Mouse (Mus musculus) limb, embryonic 14.5 days (tissue): ENCODE data around the gene Shisa9. TPM values are rescaled to one million over a fixed set of nuclear protein-coding genes. Genes with fewer than 3 reads are reported as not detected.

Source experiments
- ATAC-seq: fragments of 200-750 bp; cut with Nextera tagmentation; 2 replicates; pipeline ENCODE4 v1.8.0; 2017; ENCODE audit warnings: low read depth, moderate number of reproducible peaks, moderate TSS enrichment; ENCODE audit not compliant: low FRiP score
- DNase-seq: peaks from one replicate; pipeline ENCODE4 v3.0.0-alpha.2; 2015; ENCODE audit warnings: low spot score
- H3K27ac ChIP-seq: fragments of 300-500 bp; sonication (generic); replicated peaks from 2 replicates; pipeline ENCODE4 v1.5.1; 2014; ENCODE audit warnings: low read depth, mild to moderate bottlenecking, low read length, moderate library complexity, mixed read lengths
- H3K27me3 ChIP-seq: fragments of 300-500 bp; sonication (generic); 2 replicates; pipeline ENCODE4 v1.6.1; 2014; ENCODE audit warnings: low read length, mixed read lengths; ENCODE audit not compliant: control insufficient read depth, insufficient read depth
- H3K36me3 ChIP-seq: fragments of 300-500 bp; sonication (generic); 2 replicates; pipeline ENCODE4 v1.6.1; 2014; ENCODE audit warnings: mild to moderate bottlenecking, low read length, moderate library complexity, mixed read lengths; ENCODE audit not compliant: control insufficient read depth, insufficient read depth
- H3K4me1 ChIP-seq: fragments of 300-500 bp; sonication (generic); 2 replicates; pipeline ENCODE4 v1.6.1; 2014; ENCODE audit warnings: antibody characterized with exemption, low read length, mixed read lengths; ENCODE audit not compliant: control insufficient read depth, insufficient read depth
- H3K4me2 ChIP-seq: fragments of 300-500 bp; sonication (generic); replicated peaks from 2 replicates; pipeline ENCODE4 v1.6.1; 2014; ENCODE audit warnings: low read depth, mild to moderate bottlenecking, low read length, moderate library complexity; ENCODE audit not compliant: severe bottlenecking
- H3K4me3 ChIP-seq: fragments of 300-500 bp; sonication (generic); replicated peaks from 2 replicates; pipeline ENCODE4 v1.5.1; 2014; ENCODE audit warnings: low read length
- H3K9ac ChIP-seq: fragments of 300-500 bp; sonication (generic); 2 replicates; pipeline ENCODE4 v1.6.1; 2014; ENCODE audit warnings: mild to moderate bottlenecking, low read depth, low read length, moderate library complexity; ENCODE audit not compliant: severe bottlenecking
- H3K9me3 ChIP-seq: fragments of 300-500 bp; sonication (generic); 2 replicates; pipeline ENCODE4 v1.6.1; 2016; ENCODE audit warnings: low read length; ENCODE audit not compliant: control insufficient read depth
- POLR2A ChIP-seq: fragments of 200-500 bp; IDR thresholded peaks from 2 replicates; pipeline ENCODE4 v1.8.0; 2012; ENCODE audit warnings: inconsistent platforms, mild to moderate bottlenecking, moderate library complexity, borderline replicate concordance; ENCODE audit not compliant: insufficient read depth, insufficient read length; ENCODE audit errors: extremely low read depth
- WGBS: fragments of 180-500 bp; shearing (Covaris S2); extraction: QIAGEN DNeasy Blood & Tissue Kit; methylation state at CpG from one replicate; pipeline ENCODE4 v1.1.7; 2014; 5-methylcytosine and 5-hydroxymethylcytosine counted together
- polyA plus RNA-seq, 2 experiments: library from polyadenylated mRNA; depleted of rRNA in 1 of 2; stranded (reverse) in 1 of 2; unstranded in 1 of 2; fragments of >200 nt; fragmentation: Nextera tagmentation in 1 of 2; extraction: Ambion mirVana in 1 of 2; gene quantifications; 2 replicates each; pipeline versions ENCODE4 v1.2.1 to v1.2.3; 2012 to 2014

Gene Shisa9
- polyA plus RNA-seq, 2 experiments, result 1.8 to 2.4 TPM

DNA sequence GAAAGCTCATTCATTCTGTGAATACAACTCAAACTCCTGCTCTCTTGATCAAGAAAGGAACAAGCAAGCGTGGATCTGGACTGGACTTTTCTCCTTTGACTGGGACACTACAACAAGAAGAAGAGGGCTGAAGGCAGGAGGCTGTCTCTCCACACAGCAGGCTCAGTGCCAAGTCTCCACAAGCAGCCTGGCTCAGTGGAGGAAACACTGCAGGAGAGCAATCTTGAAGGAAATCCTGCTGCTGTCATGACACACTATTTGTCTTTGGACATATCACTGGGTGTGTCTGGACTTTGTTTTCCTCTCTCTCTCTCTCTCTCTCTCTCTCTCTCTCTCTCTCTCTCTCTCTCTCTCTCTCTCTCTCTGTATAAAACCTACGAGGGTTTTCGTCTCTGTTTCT is 249.4 kb downstream of the Shisa9 start:
- H3K4me3 ChIP-seq, result no peak overlapping the region
- H3K27ac ChIP-seq, result no peak overlapping the region
- DNase-seq, result no peak
- TF ChIP-seq POLR2A, result no peak
- WGBS, result 56% methylated on average over 3 of the region's 3 CpGs
- H3K4me2 ChIP-seq, result no peak overlapping the region
- H3K4me1 ChIP-seq, result no peaks in the 10 kb centered on the region
- no peak overlapping the region for H3K9ac ChIP-seq
- H3K36me3 ChIP-seq, result no peaks in the 10 kb centered on the region
- H3K9me3 ChIP-seq, result no peaks in the 10 kb centered on the region
- no peaks in the 10 kb centered on the region for H3K27me3 ChIP-seq
- ATAC-seq, result no peak

DNA sequence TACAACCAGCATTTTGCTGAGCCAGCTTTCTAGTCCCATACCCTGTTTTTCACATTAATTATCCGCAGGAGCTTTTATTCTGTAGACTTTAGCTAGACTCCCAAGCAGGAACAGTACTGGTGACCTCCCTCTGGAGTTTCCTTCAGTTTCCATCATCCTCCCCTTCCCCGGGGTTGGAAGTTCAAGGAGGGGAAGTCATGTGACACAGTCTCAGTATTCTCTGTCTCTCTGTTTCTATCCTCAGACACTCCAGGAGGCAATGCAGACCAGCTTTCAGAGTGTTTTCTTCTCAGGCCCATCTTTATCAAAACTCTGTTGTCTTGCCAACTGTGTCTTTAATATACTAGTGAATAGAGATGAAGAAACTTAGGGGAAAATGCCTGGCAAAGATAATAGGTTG is 250.4 kb downstream of the Shisa9 start:
- no peaks in the 10 kb centered on the region for H3K36me3 ChIP-seq
- DNase-seq (no peak), ATAC-seq (no peak)
- H3K27me3 ChIP-seq, result no peaks in the 10 kb centered on the region
- no peaks in the 10 kb centered on the region for H3K9me3 ChIP-seq
- H3K4me1 ChIP-seq, result no peaks in the 10 kb centered on the region
- H3K4me2 ChIP-seq, result no peak overlapping the region
- TF ChIP-seq POLR2A, result no peak
- H3K27ac ChIP-seq, result no peak overlapping the region
- no peak overlapping the region for H3K9ac ChIP-seq
- WGBS, result 66% methylated on average over 2 of the region's 2 CpGs
- no peak overlapping the region for H3K4me3 ChIP-seq

DNA sequence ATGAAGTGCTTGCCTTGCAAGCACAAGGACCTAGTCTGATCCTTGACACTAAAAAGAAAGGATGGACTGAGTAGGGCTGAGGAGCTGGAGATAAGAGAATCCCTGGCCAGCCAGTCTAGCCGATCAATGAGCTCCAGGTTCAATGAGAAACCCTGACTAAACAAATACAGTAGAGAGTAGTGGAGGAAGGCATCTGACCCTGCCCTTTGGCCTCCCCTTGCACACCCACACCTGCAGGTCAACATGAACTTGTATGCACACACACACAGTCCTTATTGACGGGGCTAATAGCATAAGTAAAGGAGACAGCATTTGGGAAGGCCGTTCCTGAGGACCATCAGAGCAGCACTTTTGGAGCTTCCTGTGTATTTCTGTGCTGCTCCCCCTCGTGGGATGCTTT is 254.7 kb downstream of the Shisa9 start:
- H3K27ac ChIP-seq, result no peak overlapping the region
- 84% methylated on average over 4 of the region's 4 CpGs for WGBS

DNA sequence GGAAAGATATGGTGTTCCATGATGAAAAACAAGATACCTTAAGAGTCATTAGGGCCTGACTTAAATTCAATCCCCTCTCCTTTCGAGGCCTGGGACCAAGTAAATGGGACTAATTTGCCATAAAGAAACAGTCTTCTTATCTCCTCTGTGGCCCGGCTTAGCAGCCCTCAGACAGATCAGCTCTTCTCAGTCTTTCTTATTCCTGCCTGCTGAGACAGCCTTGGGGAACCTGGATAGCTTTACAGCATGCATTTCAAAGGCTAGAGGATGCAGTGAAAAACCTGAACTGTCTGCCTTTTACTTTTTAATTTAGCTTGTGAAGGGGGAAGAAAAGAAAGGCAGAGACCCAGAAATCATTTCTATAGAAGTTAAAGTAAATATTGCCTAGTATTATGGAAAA is 275.4 kb downstream of the Shisa9 start:
- ATAC-seq (no peak), DNase-seq (no peak)
- Histone ChIP-seq H3K9ac (no peak overlapping the region), H3K27ac (no peak overlapping the region), H3K4me2 (no peak overlapping the region), H3K4me3 (no peak overlapping the region), H3K36me3 (no peaks in the 10 kb centered on the region), H3K4me1 (no peaks in the 10 kb centered on the region), H3K27me3 (no peaks in the 10 kb centered on the region), H3K9me3 (no peaks in the 10 kb centered on the region)
- TF ChIP-seq POLR2A, result no peak
- 13% methylated on average over 2 of the region's 2 CpGs for WGBS

More for the DNA sequence above, 254.7 kb downstream of the Shisa9 start:
- no peak overlapping the region for H3K4me3 ChIP-seq
- no peaks in the 10 kb centered on the region for H3K36me3 ChIP-seq
- DNase-seq (no peak), ATAC-seq (no peak)
- TF ChIP-seq POLR2A, result no peak
- no peaks in the 10 kb centered on the region for H3K4me1 ChIP-seq
- no peak overlapping the region for H3K4me2 ChIP-seq
- no peak overlapping the region for H3K9ac ChIP-seq
- no peaks in the 10 kb centered on the region for H3K9me3 ChIP-seq
- no peaks in the 10 kb centered on the region for H3K27me3 ChIP-seq

DNA sequence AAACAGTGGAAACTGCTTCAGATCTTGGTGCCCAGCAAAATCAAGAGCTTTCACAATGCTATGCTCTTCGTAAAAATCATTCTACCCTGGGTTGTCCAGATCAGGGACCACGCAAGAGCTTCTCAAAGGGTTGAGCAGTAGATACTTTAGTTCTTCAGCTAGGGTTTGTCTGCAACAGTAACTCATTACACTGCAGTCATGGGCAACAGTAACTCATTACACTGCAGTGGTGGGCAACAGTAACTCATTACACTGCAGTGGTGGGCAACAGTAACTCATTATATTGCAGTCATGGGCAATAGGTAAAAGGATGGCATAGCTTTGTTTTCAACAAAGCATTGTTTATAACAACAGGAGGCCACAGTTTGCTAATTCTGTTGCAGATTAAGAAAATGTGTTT is 281.9 kb downstream of the Shisa9 start:
- no peaks in the 10 kb centered on the region for H3K36me3 ChIP-seq
- 79% methylated on average over 2 of the region's 2 CpGs for WGBS
- H3K4me2 ChIP-seq, result no peak overlapping the region
- H3K4me1 ChIP-seq, result no peaks in the 10 kb centered on the region
- H3K27me3 ChIP-seq, result no peaks in the 10 kb centered on the region
- H3K4me3 ChIP-seq, result no peak overlapping the region
- ATAC-seq, result no peak
- no peak overlapping the region for H3K27ac ChIP-seq
- DNase-seq, result no peak
- no peak for TF ChIP-seq POLR2A
- H3K9ac ChIP-seq, result no peak overlapping the region
- H3K9me3 ChIP-seq, result no peaks in the 10 kb centered on the region

DNA sequence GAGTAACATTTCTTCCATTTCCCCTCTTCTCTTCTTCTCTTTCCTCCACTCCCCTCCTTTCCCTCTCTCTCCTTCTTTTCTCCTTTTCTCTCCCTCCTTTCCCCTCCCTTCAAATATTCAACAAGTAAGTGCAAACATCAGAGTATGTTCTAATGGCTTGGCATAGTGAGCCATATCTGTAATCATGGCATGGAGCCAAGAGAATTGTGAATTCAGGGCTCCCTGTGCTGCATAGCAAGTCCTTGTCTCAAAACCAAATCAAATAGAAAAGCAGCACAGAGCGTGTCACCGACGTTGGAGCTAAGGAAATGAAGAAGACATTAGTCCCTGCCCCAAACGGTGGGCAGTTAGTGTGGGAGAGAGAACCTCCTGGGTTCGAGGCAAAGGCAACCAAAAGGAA is 316.6 kb downstream of the Shisa9 start:
- no peaks in the 10 kb centered on the region for H3K9me3 ChIP-seq
- no peak for TF ChIP-seq POLR2A
- no peak overlapping the region for H3K27ac ChIP-seq
- no peak overlapping the region for H3K4me3 ChIP-seq
- H3K4me1 ChIP-seq, result no peaks in the 10 kb centered on the region
- no peaks in the 10 kb centered on the region for H3K36me3 ChIP-seq
- H3K27me3 ChIP-seq, result no peaks in the 10 kb centered on the region
- ATAC-seq, result no peak
- no peak overlapping the region for H3K9ac ChIP-seq
- WGBS, result 76% methylated on average over 5 of the region's 5 CpGs
- DNase-seq, result no peak
- H3K4me2 ChIP-seq, result no peak overlapping the region
